Mouse (Mus musculus) heart, postnatal 4 days (tissue): ENCODE results near the gene Stx2. TPM values are rescaled to one million over a fixed set of nuclear protein-coding genes. Genes with fewer than 3 reads are reported as not detected.
A peak's percentile ranks its signal among the peaks of the same experiment; 100 is the strongest.

Experiments used
- DNase-seq: peaks from one replicate; pipeline ENCODE4 v3.0.0; 2021
- total RNA-seq, 2 experiments: library from RNA; stranded (reverse); gene quantifications; 2 replicates each; pipeline ENCODE4 v1.2.3; 2021

Stx2 gene
- total RNA-seq = 10 to 100 TPM; 20.4 to 21.6 TPM

GRCm38 (mm10) chr5:129008412-129008826 is at the start of gene Stx2:
Stx2 (minus strand) TSS chr5:129008574.
- DNase-seq = peak; percentile 93

DNA sequence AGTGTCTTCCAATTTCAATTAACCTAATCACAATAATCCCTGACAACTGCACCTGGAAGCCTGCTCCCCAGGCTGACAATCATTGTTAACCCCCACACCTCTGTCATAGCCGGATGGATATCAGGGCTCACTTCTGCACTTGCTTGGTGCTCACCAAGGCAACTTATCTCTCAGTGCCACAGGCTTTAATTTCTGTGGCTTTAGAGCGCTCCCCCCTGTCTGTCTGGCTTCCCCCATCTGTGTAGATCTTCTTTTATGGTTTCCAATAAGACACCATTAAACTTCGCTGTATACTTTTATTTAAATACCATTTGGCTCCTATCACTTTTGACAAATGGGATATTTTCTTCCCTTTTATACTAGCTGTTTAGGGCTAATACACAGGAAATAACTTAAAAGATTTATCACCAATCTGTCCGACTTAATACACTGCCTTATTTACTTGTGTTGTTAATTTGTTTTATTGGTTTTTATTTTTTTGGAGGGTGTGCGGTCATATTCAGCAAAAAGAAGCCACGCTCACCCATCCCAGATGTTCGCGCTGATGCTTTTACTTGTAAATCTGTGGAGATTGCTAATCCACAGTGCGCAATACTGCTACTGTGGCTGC is 46.4 kb upstream of the Stx2 start:
- DNase-seq = no peak

DNA sequence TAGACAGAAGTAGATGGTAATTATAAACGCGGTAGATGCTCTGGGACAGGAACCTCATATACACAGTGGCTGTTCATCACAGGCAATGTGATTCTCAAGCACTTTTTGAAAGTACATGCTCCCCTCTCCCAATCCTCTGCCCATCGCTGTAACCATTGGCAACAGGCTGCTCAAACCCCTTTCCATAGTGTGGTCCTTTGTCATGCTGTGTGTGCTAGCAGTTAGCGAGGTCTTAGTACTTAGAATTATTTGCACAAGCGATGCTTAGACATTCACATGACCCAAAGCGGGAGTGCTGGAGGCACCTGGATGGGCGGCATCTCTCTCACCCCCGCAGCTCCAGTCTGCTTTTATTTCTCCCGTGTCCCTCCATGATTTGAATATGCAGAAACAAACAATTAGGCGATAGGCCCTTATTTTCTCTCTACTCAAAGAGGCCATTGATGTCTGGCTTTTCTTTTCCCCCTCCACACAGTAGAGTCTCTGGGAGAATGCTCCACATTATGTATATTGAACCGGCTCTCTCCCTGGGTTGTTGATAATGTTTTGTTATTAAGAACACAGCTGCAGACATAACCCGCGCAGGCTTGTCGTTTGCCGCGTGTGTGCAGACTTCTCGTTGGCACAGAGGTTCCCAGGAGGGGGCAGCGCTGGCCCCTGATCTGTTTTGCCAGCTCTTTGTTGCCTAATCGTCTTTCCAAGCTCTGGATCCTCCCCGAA is 44.4 kb upstream of the Stx2 start:
- no peak for DNase-seq

DNA sequence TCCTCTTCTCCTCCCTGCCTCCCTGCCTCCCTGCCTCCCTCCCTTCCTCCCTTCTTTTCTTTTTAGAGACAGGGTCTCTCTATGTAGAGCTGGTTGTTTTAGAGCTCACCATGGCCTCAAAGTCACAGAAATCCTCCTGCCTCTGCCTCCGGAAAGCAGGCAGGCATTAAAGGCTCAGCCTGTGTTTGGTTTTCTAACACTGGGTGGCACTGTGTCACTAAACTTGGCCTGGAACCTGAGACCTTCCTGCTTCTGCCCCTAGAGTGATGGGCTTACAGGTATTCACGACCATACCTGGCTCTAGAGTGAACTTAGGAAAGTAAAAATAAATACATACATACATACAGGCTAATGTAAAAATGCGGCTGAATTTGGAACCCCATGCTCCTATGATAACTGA is 43.5 kb upstream of the Stx2 start:
- no peak for DNase-seq

GRCm38 (mm10) chr5:129049372-129049771 is 41.0 kb upstream of the Stx2 start:
- no peak for DNase-seq

- no peak for DNase-seq
Measured at GRCm38 (mm10) chr5:129045641-129046580, 37.5 kb upstream of the Stx2 start.

- DNase-seq = no peak
Measured at GRCm38 (mm10) chr5:129037739-129038138, 29.4 kb upstream of the Stx2 start.

DNA sequence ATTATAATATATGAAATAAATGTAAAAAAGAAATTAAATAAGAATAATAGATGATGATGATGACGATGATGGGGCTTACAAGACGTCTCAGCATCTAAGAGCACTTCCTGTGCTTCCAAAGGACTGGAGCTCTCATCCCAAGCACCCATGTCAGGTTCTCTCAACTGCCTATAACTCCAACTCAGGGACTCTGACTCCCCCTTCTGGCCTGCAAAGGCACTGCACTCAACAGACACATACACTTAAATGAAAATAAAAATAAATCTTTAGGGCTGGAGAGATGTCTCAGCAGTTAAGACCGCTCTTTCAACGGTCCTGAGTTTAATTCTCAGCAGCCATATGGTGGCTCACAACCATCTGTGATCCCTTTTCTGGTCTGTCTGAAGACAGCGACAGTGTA is 28.3 kb upstream of the Stx2 start:
- DNase-seq = no peak

DNA sequence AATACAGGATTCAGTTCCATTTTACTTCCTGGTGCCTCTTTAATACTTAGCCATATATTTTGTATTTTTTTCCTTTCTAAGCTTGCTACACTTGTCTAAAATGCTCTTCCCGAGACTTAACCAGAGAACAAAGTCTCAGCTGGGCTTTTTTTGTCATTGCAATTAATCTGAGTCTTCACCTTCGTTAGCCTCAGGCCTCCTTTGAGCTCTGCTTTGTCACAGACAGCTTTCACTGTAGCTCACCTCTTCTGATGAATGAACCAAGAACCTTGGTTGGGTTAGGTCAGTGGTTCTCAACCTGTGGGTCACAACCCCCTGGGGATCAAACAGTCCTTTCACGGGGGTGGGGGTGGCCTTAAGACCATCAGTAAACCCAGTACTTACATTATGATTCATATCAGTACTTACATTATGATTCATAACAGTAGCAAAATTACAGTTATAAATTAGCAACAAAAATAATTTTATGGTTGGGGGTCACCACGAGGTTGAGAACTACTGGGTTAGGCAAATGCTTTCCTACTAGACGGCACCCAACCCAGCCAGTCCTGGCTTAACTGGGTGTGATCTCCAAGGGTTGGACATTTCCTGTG is 20.9 kb upstream of the Stx2 start:
- no peak for DNase-seq

- DNase-seq = no peak
Measured at GRCm38 (mm10) chr5:129026637-129027036, 18.3 kb upstream of the Stx2 start.

DNA sequence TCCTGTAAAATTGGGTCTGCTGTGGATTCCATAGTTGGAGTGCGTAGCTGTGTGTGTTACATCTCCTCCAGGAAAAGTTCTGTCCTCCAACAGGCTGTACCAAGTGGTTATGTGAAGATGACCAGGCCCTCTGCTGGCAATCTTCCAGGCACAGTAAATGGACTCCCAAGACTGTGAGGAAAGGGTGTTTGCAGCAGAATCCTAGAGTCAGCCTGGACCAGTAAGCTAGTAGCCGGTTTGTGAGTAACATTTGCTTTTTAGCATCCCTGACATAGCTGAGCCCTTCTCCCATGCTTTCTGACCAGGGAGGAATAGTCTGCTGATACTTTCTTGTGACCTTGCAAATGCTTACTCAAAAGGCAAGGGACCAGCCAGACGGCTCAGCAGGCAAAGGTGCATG is 17.8 kb upstream of the Stx2 start:
- DNase-seq = no peak

DNA sequence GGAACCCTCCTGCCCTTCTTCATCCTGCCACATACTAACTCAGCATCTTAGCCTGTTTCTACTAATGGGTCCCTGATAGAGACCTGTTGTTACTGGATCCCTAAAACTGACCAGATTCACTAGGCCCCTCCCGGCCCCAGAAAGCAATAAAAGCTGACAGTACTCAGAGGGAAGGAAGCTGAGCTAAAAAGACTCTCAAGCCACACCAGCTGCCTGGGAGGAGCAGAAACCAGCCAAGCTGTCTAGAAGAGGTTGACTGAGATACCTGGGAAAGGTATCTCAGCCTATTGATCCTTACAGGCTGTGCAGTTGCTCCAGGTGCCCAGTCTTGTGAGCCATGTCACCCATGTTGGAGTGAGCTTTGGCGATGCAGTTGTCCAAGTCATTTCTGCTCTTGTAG is 17.4 kb upstream of the Stx2 start:
- no peak for DNase-seq

DNA sequence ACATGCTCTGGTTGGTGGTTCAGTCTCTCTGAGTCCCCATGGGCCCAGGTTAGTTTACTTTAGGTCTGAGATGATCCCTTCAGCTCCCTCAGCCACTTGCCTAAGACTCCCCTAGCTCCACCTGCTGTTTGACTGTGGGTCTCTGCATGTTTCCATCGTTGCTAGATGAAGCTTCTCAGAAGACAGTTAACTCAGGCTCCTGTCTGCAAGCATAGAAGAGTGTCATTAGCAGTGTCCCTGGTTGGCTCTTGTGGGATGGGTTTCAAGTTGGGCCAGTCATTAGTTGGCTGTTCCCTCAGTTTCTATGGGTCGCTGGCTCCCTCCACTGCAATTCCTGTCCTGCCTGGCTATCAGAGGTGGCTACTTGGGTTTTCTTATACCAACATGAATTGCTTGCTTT is 16.7 kb upstream of the Stx2 start:
- no peak for DNase-seq

- DNase-seq = peak; percentile 37
Measured at GRCm38 (mm10) chr5:129020731-129021130, 12.4 kb upstream of the Stx2 start.

- no peak for DNase-seq
Measured at GRCm38 (mm10) chr5:129020300-129020668, 11.9 kb upstream of the Stx2 start.

DNA sequence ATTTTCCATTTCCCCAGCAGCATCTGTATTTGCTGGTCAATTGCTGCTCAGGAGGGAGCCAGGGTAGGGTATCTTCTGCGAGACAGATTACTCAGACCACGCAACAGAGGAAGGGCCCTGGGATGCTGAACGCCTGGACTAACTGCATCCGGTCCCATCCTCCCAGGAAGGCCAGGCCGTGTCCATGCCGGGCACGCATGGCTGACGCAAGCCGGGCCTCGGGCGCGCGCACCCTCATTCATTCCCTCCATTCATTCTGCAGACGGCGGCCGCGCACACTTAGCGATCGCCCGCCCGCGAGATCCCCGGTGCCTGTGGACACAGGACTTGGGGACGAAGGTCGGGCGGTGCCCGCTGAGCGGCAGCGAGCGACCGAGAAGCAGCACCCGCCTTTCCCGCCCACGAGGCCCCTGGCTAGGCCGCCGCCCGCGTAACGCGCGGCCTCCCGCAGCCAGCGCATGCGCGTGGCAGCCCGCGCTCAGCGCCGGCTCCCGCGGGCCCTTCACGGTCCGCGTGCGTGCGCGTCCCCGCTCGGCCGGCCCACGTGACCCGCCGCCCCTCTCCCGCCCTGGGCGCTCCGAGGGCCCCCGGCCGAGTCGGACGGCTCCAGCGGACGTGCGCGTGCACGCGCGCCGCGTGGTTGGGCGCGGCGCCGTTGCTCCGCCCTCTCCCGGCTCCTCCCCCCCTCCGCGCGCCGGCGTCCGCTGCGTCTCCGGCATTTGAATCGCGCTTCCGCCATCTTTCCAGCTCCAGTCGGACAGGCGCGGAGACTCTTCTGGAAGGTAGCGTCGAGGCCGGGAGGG is 11.3 kb upstream of the Stx2 start, which contains the start of gene Ran:
Gene Ran (plus strand): TSS at position 573 of the 803 bp plus-strand sequence.
- DNase-seq = peak; percentile 96

GRCm38 (mm10) chr5:129018782-129019489 is 10.6 kb upstream of the Stx2 start:
- DNase-seq = no peak

- DNase-seq = no peak
Measured at GRCm38 (mm10) chr5:129016370-129016769, 8.0 kb upstream of the Stx2 start.

GRCm38 (mm10) chr5:129015540-129015939 is 7.2 kb upstream of the Stx2 start:
- no peak for DNase-seq

- DNase-seq = no peak
Measured at GRCm38 (mm10) chr5:129015020-129015419, 6.6 kb upstream of the Stx2 start.

- no peak for DNase-seq
Measured at GRCm38 (mm10) chr5:129010937-129011336, 2.6 kb upstream of the Stx2 start.
